Mouse (Mus musculus) heart, adult 2 months (tissue): ENCODE results near the gene Rspo4.

ENCODE experiments used
- CTCF ChIP-seq: fragments of 200-600 bp; IDR thresholded peaks from 2 replicates; pipeline ENCODE4 v1.8.1; 2022; ENCODE audit warnings: antibody characterized with exemption, mild to moderate bottlenecking, moderate library complexity
- POLR2A ChIP-seq: fragments of 200-500 bp; IDR thresholded peaks from 2 replicates; pipeline ENCODE4 v1.6.1; 2011; ENCODE audit warnings: mild to moderate bottlenecking, low read depth, low read length, control low read depth; ENCODE audit not compliant: insufficient read depth

DNA sequence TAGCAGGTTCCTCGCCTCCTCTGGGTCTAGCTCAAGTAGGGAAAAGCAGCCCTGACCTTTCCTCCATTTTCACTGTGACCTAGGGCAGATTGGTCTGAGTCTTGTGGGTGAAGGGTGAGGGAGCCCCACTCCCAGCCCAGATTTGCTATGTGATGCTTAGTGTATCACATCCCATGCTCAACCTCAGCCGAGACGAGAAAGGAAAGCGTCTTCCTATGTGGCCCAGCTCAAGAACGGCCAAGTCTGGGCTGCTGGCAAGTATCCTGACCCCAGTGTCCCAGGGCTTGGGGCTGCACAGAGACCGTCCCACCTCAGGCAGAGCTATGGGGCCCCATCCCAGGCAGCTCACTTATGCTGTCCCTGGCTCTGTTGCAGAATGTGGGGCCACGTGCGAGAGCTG is 25.5 kb downstream of the Rspo4 start:
- TF ChIP-seq CTCF: no peak
- no peak for TF ChIP-seq POLR2A
